Mouse (Mus musculus) frontal cortex, postnatal 14 days (tissue): Measurements from ENCODE around the gene Gm11444.

Source experiments
- DNase-seq, 2 experiments: peaks; one replicate each; pipeline ENCODE4 v3.0.0; 2022; ENCODE audit warnings: low spot score in 2 of 2

Gene Gm11444

GRCm38 (mm10) chr11:85857997-85858698, 8.0 kb upstream of the Gm11444 start:
- DNase-seq = no peak

GRCm38 (mm10) chr11:85850758-85851157, 625 bp upstream of the Gm11444 start:
- no peak for DNase-seq

GRCm38 (mm10) chr11:85849037-85849436, 1.1 kb downstream of the Gm11444 start:
- DNase-seq = peak in 1 of 2 experiments; percentile 58

- no peak for DNase-seq
Measured at GRCm38 (mm10) chr11:85846509-85846908, 3.6 kb downstream of the Gm11444 start.

- no peak for DNase-seq
Measured at GRCm38 (mm10) chr11:85845921-85846320, 4.2 kb downstream of the Gm11444 start.

- DNase-seq = no peak
Measured at GRCm38 (mm10) chr11:85844971-85845370, 5.2 kb downstream of the Gm11444 start.

- DNase-seq = peak in 1 of 2 experiments; percentile 72
Measured at GRCm38 (mm10) chr11:85844144-85844965, 5.8 kb downstream of the Gm11444 start.

- no peak for DNase-seq
Measured at GRCm38 (mm10) chr11:85843347-85843692, 6.8 kb downstream of the Gm11444 start.

- no peak for DNase-seq
Measured at GRCm38 (mm10) chr11:85842596-85843346, 7.4 kb downstream of the Gm11444 start.

GRCm38 (mm10) chr11:85841980-85842379, 8.2 kb downstream of the Gm11444 start:
- no peak for DNase-seq

GRCm38 (mm10) chr11:85841211-85841681, 8.9 kb downstream of the Gm11444 start:
- no peak for DNase-seq

- no peak for DNase-seq
Measured at GRCm38 (mm10) chr11:85840803-85841145, 9.4 kb downstream of the Gm11444 start.

GRCm38 (mm10) chr11:85840031-85840802, 9.9 kb downstream of the Gm11444 start:
- no peak for DNase-seq

GRCm38 (mm10) chr11:85839258-85840030, 10.7 kb downstream of the Gm11444 start:
- DNase-seq = no peak

- no peak for DNase-seq
Measured at GRCm38 (mm10) chr11:85838424-85839257, 11.5 kb downstream of the Gm11444 start.

GRCm38 (mm10) chr11:85837648-85838423, 12.3 kb downstream of the Gm11444 start:
- no peak for DNase-seq

- DNase-seq = no peak
Measured at GRCm38 (mm10) chr11:85837291-85837647, 12.9 kb downstream of the Gm11444 start.

GRCm38 (mm10) chr11:85836523-85837290, 13.4 kb downstream of the Gm11444 start:
- no peak for DNase-seq
